Mouse (Mus musculus) embryonic stem cell, embryonic (primary cell): Measurements from ENCODE around the gene Mien1.

ENCODE experiments used
- CTCF ChIA-PET, 4 experiments: fragments of 300-600 bp in 2 of 4; fragments of 350-600 bp in 2 of 4; sonication (Branson Sonifier 250); formaldehyde crosslinking; loops; one replicate each; lab custom pipeline; 2022; ENCODE audit warnings: inconsistent platforms in 2 of 4; lab: Charles Lee
- POLR2A ChIA-PET, 4 experiments: fragments of 300-600 bp in 2 of 4; fragments of 350-600 bp in 2 of 4; sonication (Branson Sonifier 250); formaldehyde crosslinking; loops; one replicate each; lab custom pipeline; 2022; ENCODE audit warnings: antibody characterized with exemption in 4 of 4, inconsistent platforms in 1 of 4; lab: Charles Lee

Gene Mien1

DNA sequence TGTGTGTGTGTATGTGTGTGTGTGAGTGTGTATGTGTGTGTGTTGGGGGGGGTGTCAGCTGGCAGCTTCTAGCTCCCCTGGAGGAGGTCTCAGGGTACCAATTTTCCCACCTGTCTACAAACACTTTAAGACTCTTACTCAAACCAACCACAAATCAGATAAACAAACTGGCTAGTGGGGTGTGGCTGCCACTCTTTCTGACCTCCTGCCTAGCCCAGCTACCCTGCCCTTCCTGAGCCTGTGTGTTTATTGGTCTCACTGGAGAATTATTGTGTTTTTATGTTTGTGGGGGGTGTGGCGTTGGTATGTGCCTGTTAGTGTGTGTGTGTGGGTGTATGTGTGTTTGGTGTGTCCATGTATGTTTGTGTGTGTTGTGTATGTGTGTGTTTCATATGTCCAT is 21.7 kb downstream of the Mien1 start:
- POLR2A ChIA-PET = interaction anchor here in 1 of 4 experiments (1.1 kb wide), 1 partner anchor 82 kb away, joined by 3 read pairs; no protein-coding TSS in a partner anchor
- CTCF ChIA-PET = interaction anchor here in 3 of 4 experiments (0.7 to 1.9 kb wide), 4 partner anchors 21 to 45 kb away, joined by 3 to 6 read pairs (median 3); partner anchors contain the start of gene Mien1 (in 2 of the 3)

DNA sequence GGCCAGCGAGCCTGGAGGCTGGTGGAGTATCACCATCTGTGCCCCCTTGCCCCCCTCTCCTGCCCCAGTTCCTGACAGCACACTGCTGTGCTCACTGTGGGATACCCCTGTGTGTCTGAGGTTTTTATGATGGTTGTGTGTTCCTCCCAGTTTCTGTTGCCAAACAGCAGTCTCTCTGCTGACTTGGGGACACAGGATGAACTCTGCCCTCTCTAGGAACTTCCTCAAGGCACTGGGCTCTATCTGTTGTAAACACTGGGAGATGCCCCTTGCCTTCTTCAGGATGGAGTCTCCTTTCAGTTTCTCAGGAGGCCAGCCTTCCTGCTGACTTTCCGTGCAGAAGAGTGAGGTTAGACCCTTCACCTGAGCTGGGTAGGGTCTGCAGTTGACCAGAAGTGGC is 24.6 kb downstream of the Mien1 start:
- POLR2A ChIA-PET = no interaction called here

DNA sequence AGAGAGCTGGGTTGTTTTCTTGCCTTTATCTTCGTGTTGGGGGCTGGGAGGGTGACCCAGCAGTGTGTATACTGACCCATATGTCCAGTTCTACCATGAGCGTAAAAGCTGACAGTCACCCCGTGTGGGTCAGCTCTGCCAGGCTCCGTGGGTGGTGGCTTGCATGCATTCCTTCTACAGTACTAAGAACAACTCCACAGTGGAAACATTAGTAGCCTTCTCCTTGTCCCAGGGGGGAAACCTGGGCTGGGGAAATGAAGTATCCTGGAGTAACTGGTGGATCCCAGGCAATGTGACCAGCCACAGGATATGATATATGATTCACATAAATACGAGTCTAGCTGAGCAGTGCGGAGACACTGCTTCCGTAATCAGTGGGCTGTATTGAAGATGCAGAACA is 25.1 kb downstream of the Mien1 start:
- ChIA-PET CTCF (interaction anchor here in 3 of 4 experiments (0.6 to 1.9 kb wide), 4 partner anchors 25 to 184 kb away, joined by 3 to 5 read pairs (median 4); partner anchors contain the start of gene Mien1 (in 1 of the 3)), POLR2A (interaction anchor here in 2 of 4 experiments (0.6 to 0.8 kb wide), 2 partner anchors 22 to 1906 kb away, joined by 3 to 7 read pairs; no protein-coding TSS in a partner anchor)

More for the DNA sequence above, 24.6 kb downstream of the Mien1 start:
- CTCF ChIA-PET = interaction anchor here in 1 of 4 experiments (0.7 kb wide), 1 partner anchor 77 kb away, joined by 3 read pairs; no protein-coding TSS in a partner anchor

DNA sequence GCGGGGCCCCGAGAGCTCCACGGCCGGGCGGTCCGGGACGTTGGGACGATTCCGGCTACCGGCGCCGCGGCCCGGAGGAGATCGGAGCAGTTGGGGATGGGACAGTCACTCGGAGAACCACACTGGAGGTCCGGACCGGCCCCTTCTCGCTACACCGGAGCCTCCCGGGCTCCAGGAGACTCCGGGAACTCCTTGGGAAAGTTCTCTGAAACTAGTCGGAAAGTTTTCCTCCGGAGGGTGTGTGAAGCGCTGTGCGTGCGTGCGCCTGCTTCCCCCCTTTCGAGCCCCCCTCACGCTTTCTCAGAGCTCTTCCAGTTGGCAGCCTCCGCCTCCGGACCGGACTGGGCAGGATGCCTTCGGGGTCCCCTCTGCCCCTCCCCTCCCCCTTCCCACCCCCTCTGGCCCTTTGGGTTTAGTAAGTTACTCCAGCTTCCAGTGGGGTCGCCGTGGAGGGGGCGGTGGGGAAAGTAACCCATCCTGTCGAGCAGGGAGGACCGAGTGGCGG is 25.9 kb downstream of the Mien1 start:
- ChIA-PET CTCF (interaction anchor here (0.5 to 1.9 kb wide), 24 partner anchors 8 to 198 kb away, joined by 3 to 13 read pairs (median 3); partner anchors contain the start of genes Mien1 (in 2 of the 4), Pgap3 (in 2 of the 4) and Stard3 (in 1 of the 4)), POLR2A (interaction anchor here (0.5 to 2.2 kb wide), 32 partner anchors 8 to 978 kb away, joined by 3 to 19 read pairs (median 3); partner anchors contain the start of genes Mien1 (in 3 of the 4), Pgap3 (in 3 of the 4), Ppp1r1b (in 3 of the 4) and Ormdl3 (in 2 of the 4))

DNA sequence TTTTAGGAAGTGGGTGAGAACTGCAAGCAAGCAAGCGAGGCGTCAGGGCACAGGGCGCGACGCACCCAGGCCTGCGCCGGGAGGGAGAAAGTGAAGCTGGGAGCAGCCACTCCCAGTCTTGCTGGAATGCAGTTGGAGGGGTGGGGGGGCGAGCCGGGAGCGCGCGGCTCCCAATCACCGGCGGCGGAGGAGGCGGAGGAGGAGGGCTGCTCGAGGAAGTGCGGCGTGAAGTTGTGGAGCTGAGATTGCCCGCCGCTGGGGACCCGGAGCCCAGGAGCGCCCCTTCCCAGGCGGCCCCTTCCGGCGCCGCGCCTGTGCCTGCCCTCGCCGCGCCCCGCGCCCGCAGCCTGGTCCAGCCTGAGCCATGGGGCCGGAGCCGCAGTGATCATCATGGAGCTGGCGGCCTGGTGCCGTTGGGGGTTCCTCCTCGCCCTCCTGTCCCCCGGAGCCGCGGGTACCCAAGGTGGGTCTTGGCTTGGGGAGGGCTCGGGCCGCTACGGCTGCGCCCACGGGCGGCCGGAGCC is 26.5 kb downstream of the Mien1 start, which contains the start of gene Erbb2:
Gene Erbb2, plus strand, starts transcription at position 198 of the 524 bp plus-strand sequence.
- ChIA-PET POLR2A (interaction anchor here (0.5 to 2.2 kb wide), 32 partner anchors 8 to 978 kb away, joined by 3 to 19 read pairs (median 3); partner anchors contain the start of genes Mien1 (in 3 of the 4), Pgap3 (in 3 of the 4), Ppp1r1b (in 3 of the 4) and Ormdl3 (in 2 of the 4)), CTCF (interaction anchor here (0.5 to 1.9 kb wide), 26 partner anchors 9 to 801 kb away, joined by 3 to 13 read pairs (median 4); partner anchors contain the start of genes Mien1 (in 2 of the 4), Pgap3 (in 2 of the 4), Ikzf3 (in 1 of the 4) and Stard3 (in 1 of the 4))

DNA sequence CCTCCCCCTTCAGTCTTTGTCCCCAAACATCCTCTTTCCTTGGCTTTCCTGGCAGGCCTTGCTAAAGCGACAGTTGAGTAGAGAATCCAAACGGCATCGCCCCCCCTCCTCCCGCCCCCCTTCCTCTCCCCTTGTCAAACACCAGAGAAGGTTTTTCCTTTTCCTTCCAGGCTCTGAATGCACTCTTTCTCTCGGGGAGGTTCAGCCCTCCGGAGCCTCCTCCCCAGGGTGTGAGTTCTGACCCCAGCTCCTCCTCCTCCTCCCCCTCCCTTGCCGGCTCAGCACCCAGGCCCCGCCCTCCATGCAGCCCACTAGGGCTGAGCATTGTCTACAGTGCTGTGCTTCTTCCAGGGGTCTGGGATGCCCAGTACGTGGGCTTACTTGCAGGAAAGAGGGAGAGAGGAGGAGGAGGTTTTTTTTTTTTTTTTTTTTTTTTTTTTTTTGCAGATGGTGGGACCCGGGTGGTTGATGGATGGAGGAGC is 29.4 kb downstream of the Mien1 start:
- ChIA-PET POLR2A (interaction anchor here in 3 of 4 experiments (0.6 to 1.3 kb wide), 7 partner anchors 9 to 178 kb away, joined by 4 to 10 read pairs (median 4); partner anchors contain the start of genes Pgap3 (in 2 of the 3), Grb7 (in 1 of the 3), Mien1 (in 1 of the 3) and Ormdl3 (in 1 of the 3)), CTCF (interaction anchor here in 2 of 4 experiments (0.5 to 0.9 kb wide), 6 partner anchors 20 to 334 kb away, joined by 3 to 13 read pairs (median 4); no protein-coding TSS in a partner anchor)

DNA sequence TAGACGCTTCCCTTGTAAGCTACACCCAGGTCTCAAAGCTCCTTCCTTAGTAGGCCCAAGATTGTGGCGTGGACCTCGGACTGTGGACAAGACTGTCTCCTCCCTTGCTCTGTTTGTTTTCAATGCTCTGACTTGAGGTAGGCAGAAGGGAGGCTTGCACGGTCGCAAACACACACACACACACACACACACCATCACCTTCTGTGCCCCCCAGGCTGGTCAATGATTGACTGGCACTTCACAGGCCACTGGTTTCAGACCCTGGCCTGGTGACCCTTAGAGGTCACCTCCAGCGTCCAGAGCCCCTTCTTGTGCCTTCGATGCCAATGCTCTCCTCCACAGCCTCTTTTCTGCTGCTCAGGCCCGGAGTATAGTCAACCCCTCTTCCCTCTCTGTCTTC is 29.9 kb downstream of the Mien1 start:
- ChIA-PET POLR2A (interaction anchor here in 3 of 4 experiments (0.6 to 1.3 kb wide), 8 partner anchors 9 to 178 kb away, joined by 3 to 10 read pairs (median 4); partner anchors contain the start of genes Pgap3 (in 2 of the 3), Grb7 (in 1 of the 3), Mien1 (in 1 of the 3) and Ormdl3 (in 1 of the 3)), CTCF (interaction anchor here in 3 of 4 experiments (0.5 to 0.9 kb wide), 6 partner anchors 13 to 333 kb away, joined by 3 to 13 read pairs (median 4); no protein-coding TSS in a partner anchor)

DNA sequence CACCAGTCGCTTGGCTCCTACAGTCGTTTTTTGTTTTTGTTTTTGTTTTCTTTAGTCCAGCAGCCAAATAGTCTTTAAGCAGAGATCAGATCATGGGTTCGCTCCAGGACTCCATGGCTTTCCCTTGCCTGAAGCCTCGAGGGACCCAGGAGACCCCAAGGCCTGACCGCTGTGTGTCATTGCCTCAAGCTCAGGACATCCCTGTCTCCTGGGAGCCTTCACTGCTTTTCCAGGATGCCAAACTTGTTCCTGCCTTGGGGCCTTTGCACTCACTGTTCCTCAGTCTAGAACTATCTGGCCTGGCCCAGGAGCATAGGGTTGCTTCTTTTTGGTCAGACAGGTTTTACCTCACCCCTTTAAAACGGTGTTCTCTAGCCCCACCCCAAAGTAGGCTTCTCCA is 32.2 kb downstream of the Mien1 start:
- ChIA-PET POLR2A (no interaction called here), CTCF (interaction anchor here in 1 of 4 experiments (1.3 kb wide), 1 partner anchor 64 kb away, joined by 3 read pairs; no protein-coding TSS in a partner anchor)

DNA sequence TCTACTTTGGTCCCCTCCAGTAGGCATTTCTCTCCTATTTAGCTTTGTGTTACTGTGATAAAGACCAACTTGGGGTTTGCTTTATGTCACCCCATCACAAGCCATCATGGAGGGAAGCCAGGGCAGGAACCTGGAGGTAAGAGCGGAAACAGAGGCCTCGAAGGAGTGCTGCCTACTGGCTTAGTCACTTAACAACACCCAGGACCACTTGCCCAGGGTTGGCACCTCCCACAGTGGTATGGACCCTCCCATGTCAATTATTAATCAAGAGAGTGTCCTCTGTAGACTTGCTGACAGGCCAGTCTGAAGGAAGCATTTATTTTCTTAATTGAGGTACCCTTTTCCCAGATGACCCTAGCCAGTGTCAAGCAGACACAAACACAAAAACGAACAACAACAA is 38.0 kb downstream of the Mien1 start:
- POLR2A ChIA-PET = interaction anchor here in 3 of 4 experiments (0.8 to 2.4 kb wide), 25 partner anchors 9 to 1920 kb away, joined by 3 to 19 read pairs (median 5); partner anchors contain the start of genes Erbb2 (in 3 of the 3), Stard3 (in 2 of the 3), Ormdl3 (in 1 of the 3) and Tcap (in 1 of the 3)
- CTCF ChIA-PET = interaction anchor here in 2 of 4 experiments (0.6 to 2.8 kb wide), 8 partner anchors 11 to 168 kb away, joined by 3 to 11 read pairs (median 4); partner anchors contain the start of gene Erbb2 (in 2 of the 2)

DNA sequence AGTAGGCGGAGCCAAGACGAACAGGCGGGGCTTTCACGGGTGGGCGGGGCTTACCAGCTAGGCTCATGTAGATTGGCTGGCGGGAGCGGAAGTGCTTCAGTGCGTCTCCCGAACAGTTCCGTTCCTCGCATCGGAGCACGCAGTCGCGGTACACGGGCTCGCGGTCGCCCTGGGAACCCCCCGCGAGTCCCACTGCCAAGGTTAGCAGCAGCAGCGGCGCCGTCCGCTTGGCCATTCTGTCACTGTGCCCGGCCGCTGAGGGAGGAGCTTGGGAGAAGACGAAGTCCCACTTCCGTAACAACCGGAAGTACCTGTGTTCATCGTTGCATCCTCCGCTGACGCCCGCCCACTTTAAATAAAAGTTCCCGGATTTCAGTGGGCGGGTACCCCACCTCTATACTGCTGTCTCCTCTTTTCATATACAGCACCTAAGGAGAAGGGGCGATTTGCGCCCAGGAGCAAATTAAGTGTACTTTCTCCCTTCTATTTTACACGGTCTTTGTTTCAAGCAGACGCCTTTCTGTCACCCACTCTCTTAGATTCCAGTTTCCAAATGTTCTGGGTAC is 38.5 kb downstream of the Mien1 start, which contains the start of gene Pgap3:
Gene Pgap3, minus strand, starts transcription at position 330 of the 566 bp plus-strand sequence.
- POLR2A ChIA-PET = interaction anchor here in 3 of 4 experiments (0.6 to 2.4 kb wide), 40 partner anchors 9 to 1920 kb away, joined by 3 to 19 read pairs (median 4); partner anchors contain the start of genes Erbb2 (in 3 of the 3), Mien1 (in 3 of the 3), Stard3 (in 2 of the 3) and Ormdl3 (in 1 of the 3)

DNA sequence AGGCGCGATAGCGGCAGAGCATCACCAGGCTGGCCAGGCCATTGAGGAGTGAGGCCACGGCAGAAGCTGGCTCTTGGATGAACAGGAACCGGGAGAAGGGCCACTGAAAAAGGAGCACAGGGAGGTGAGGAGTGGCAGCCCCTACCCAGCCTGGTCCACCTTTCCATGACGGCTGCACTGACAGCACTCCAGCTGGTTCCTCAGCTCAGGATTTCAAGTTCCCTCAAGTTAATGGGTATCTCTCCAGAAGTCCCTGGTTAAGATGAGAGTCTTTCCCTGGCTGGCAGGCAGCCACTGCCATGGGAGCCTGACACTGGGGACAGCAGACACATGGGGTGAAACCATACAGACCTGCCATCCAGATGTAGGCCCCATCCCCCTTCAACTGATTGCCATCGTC is 40.8 kb downstream of the Mien1 start:
- POLR2A ChIA-PET = interaction anchor here in 1 of 4 experiments (1.3 kb wide), 1 partner anchor 39 kb away, joined by 3 read pairs; no protein-coding TSS in a partner anchor
- CTCF ChIA-PET = interaction anchor here in 2 of 4 experiments (1.0 to 2.4 kb wide), 2 partner anchors 26 to 55 kb away, joined by 3 to 11 read pairs; no protein-coding TSS in a partner anchor

More for the DNA sequence above, 38.5 kb downstream of the Mien1 start, which contains the start of gene Pgap3:
- CTCF ChIA-PET = interaction anchor here in 3 of 4 experiments (0.6 to 2.8 kb wide), 14 partner anchors 12 to 1374 kb away, joined by 3 to 11 read pairs (median 4); partner anchors contain the start of gene Erbb2 (in 2 of the 3)

DNA sequence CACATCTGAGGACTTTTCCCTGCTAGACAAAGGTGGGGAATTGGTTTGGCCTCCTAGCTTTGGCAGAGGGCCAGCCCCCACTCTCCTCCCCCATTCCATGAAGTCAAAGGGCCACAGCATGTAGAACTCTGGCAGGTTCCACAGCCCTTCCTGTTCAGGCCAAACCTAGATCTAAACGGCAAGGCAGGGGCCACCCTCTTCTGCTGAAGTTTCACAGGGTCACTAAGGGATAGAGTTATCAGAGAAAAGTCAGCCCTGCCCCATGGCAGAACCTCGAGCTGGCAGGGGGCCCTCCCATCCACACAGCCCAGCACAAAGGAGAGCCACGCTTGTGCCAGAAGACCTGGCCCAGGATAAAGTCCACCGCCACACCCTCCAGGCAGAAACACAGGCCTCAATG is 43.8 kb downstream of the Mien1 start:
- ChIA-PET CTCF (interaction anchor here in 1 of 4 experiments (2.1 kb wide), 1 partner anchor 23 kb away, joined by 4 read pairs; no protein-coding TSS in a partner anchor), POLR2A (interaction anchor here in 2 of 4 experiments (0.5 to 0.8 kb wide), 2 partner anchors 29 to 262 kb away, joined by 4 read pairs; no protein-coding TSS in a partner anchor)

DNA sequence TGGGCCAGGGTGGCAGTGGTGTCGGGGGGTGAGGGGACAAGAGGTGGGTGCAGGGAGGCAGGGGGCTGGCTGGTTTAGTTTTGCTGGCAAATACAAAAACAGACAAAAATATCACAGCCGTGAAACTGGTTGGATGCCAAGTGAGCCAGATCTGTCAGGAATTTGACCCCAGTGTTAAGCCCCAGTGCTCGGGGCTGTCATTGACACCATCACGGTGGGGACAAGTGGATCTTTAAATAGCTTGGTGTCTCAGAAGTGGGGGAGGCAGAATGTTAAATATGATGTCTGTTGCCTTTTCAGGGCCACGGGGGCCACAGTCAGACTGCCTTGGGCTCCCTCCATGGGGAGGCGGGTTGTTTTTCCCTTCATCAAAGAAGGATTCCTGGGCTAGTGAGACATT is 44.5 kb downstream of the Mien1 start:
- ChIA-PET CTCF (no interaction called here), POLR2A (no interaction called here)

DNA sequence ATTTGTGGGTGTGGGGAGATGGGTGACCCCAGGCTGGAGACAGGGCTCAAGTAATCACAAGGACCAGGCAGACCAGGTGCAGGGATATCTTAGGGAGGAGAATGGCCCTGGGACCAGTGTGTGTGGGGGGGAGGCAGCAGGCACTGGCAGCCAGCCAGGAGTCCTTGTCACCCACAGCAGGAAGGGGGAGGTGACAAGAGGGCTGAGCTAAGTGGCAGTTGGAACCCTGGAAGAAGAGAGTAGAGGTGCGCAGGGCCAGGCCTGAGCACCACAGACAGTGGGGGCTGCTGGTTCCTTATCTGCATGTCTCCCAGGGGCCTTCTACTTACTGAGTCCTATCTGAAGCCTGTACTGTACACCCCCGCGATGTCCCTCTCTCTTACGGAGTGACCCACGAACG is 45.5 kb downstream of the Mien1 start:
- ChIA-PET CTCF (interaction anchor here in 2 of 4 experiments (0.8 to 1.6 kb wide), 1 partner anchor 51 kb away, joined by 3 to 7 read pairs; no protein-coding TSS in a partner anchor), POLR2A (no interaction called here)

DNA sequence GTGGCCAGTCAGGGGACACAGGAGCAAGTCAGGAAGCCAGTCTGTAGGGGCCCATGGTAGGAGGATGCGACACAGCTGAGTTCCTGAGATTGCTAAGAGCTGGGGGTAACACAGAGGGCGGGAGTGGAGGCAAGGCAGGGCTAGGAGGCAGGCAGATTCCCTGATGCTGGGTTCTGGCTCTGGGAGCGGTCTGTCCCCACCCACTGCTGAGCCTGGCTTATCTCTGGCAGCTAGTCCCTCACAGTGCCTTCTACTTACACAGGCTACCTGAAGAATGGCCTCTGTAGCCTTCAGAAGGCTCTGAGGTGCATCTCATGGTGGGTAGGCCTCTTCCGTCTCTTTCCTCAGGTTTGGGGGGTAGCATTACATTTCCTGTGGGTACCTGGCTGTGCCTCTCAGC is 46.1 kb downstream of the Mien1 start:
- POLR2A ChIA-PET = interaction anchor here in 3 of 4 experiments (0.6 to 1.7 kb wide), 4 partner anchors 7 to 55 kb away, joined by 3 to 8 read pairs (median 4); partner anchors contain the start of genes Pgap3 (in 1 of the 3) and Stard3 (in 1 of the 3)

DNA sequence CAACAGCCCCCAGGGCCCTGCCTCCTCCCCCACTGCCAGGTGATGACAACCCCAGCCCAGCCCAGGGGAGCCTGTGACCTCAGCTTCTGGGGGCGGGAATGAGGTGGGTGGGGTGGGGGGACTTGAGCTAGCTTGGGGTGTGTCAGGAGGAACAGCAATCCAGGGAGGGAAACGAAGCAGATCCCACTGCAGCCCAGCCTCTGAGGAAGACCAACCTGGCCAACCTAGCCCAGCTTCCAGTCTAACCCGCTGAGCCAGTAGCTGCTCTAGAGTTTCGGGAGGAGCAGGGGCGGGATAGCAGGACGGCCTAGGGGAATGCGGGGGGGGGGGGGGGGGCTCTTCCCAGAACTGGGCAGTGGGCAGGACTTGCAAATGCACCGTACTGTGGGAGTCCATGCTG is 46.8 kb downstream of the Mien1 start:
- CTCF ChIA-PET = interaction anchor here (0.6 to 5.6 kb wide), 4 partner anchors 20 to 1082 kb away, joined by 3 to 45 read pairs (median 7); no protein-coding TSS in a partner anchor
- POLR2A ChIA-PET = interaction anchor here in 3 of 4 experiments (0.6 to 1.7 kb wide), 9 partner anchors 8 to 977 kb away, joined by 3 to 8 read pairs (median 4); partner anchors contain the start of genes Pgap3 (in 2 of the 3), Arhgap23 (in 1 of the 3) and Stard3 (in 1 of the 3)

More for the DNA sequence above, 46.1 kb downstream of the Mien1 start:
- CTCF ChIA-PET = interaction anchor here in 3 of 4 experiments (0.6 to 1.6 kb wide), 4 partner anchors 21 to 1082 kb away, joined by 3 to 7 read pairs (median 3); no protein-coding TSS in a partner anchor
